Mouse (Mus musculus): ENCODE data around the gene Jtb.

DNA sequence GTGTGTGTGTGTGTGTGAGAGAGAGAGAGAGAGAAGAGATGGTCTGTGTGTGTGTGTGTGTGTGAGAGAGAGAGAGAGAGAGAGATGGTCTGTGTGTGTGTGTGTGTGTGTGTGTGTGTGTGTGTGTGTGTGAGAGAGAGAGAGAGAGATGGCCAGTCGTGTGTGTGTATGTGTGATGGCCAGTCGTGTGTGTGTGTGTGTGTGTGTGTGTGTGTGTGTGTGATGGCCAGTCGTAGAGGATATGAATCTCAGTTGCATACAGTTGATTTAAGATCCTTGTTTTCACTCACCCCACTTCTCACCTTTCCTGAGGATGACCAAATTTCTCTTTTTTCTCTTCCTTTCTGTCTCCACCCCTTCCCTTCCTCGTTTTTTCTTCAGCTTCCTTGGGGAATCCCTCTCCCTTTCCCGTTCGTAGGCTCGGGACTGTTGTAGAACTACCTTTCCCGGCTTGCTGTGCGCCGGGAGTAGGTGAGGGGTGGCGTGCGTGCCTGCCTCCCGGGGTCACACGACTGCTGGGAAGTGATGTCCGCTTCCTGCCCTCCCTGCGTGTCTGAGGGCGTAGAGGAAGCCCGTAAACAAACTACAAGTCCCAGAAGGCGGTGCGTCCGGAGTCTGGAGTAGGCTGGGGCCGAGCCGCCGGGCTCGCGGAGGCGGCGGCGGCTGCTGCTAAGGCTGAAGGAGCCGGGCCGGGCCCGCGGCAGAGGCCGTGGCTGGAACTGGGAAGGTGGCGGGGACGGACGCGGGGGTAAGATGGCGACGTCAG lies 22.4 kb downstream of the Jtb start, which contains the start of gene Crtc2:
- TF ChIP-seq CTCF (conservative IDR thresholded peaks at IDR 0.05; ENCODE audit: low read length) (no peak), NANOG (IDR thresholded peaks at IDR 0.05; ENCODE audit: borderline replicate concordance, low read length) (no peak), POU5F1 (IDR thresholded peaks at IDR 0.05; ENCODE audit: borderline replicate concordance, low read length) (no peak)

Data from E14TG2a.4 (cell line).